Mouse (Mus musculus) G1E (cell line): ENCODE data around the gene Zfand3. TPM values are rescaled to one million over a fixed set of nuclear protein-coding genes. Genes with fewer than 3 reads are reported as not detected.

Source experiments
- ATAC-seq: 2 replicates; pipeline ENCODE4 v1.8.0; 2016; ENCODE audit warnings: mild to moderate bottlenecking; ENCODE audit not compliant: insufficient number of reproducible peaks, poor library complexity, low FRiP score, severe bottlenecking; ENCODE audit errors: extremely low read depth
- DNase-seq: peaks from one replicate; pipeline ENCODE4 v3.0.0; 2012; ENCODE audit warnings: low spot score
- H3K27me3 ChIP-seq: 2 replicates; pipeline ENCODE4 v1.6.1; 2012; ENCODE audit warnings: mild to moderate bottlenecking, low read length, inconsistent platforms; ENCODE audit not compliant: insufficient read depth
- H3K36me3 ChIP-seq: replicated peaks from 2 replicates; pipeline ENCODE3; 2012; ENCODE audit warnings: mild to moderate bottlenecking, inconsistent platforms
- H3K4me1 ChIP-seq: 2 replicates; pipeline ENCODE4 v1.6.1; 2012; ENCODE audit warnings: low read depth, low read length, inconsistent platforms, mixed read lengths; ENCODE audit not compliant: insufficient read depth
- H3K4me3 ChIP-seq: 2 replicates; pipeline ENCODE4 v1.5.1; 2012; ENCODE audit warnings: low read depth, mild to moderate bottlenecking, inconsistent platforms, low read length, moderate library complexity, mixed read lengths
- H3K9me3 ChIP-seq: replicated peaks from 2 replicates; pipeline ENCODE4 v1.6.1; 2012; ENCODE audit warnings: inconsistent platforms
- CTCF ChIP-seq: IDR thresholded peaks from 2 replicates; pipeline ENCODE4 v1.5.1; 2012; ENCODE audit warnings: low read depth, low read length, inconsistent platforms, mixed read lengths
- GATA1 ChIP-seq: IDR thresholded peaks from 2 replicates; pipeline ENCODE4 v1.6.1; 2012; ENCODE audit warnings: borderline replicate concordance, low read length, inconsistent platforms, mixed read lengths
- GATA2 ChIP-seq: IDR thresholded peaks from 2 replicates; pipeline ENCODE4 v1.6.1; 2012; ENCODE audit warnings: low read depth, low read length, inconsistent platforms, borderline replicate concordance
- POLR2AphosphoS5 ChIP-seq: IDR thresholded peaks from 2 replicates; pipeline ENCODE4 v1.6.1; 2012; ENCODE audit warnings: low read depth, low read length, inconsistent platforms; ENCODE audit not compliant: insufficient replicate concordance
- TAL1 ChIP-seq: conservative IDR thresholded peaks from 2 replicates; pipeline ENCODE4 v1.6.1; 2012; ENCODE audit warnings: low read depth, low read length, inconsistent platforms, mixed read lengths
- polyA plus RNA-seq: library from polyadenylated mRNA; stranded (reverse); fragments of >175 nt; gene quantifications from 2 replicates; pipeline ENCODE4 v1.2.3, GENCODE M21; 2012
- total RNA-seq, 2 experiments: library from RNA; stranded (forward) in 1 of 2; stranded (reverse) in 1 of 2; fragments of 200-1000 nt in 1 of 2; fragments of >200 nt in 1 of 2; fragmentation: Nextera tagmentation in 1 of 2; gene quantifications; 2 replicates each; pipeline ENCODE4 v1.2.3; 2014 to 2017

Gene Zfand3
- total and polyA plus RNA-seq, 3 experiments: 17.6 to 93.6 (median 49.2) TPM

GRCm38 (mm10) chr17:30053871-30054270, 49.3 kb downstream of the Zfand3 start:
- DNase-seq (no peak), ATAC-seq (no peak)
- Histone ChIP-seq H3K27me3 (no peaks in the 10 kb centered on the region), H3K4me1 (peaks cover 18% of the 10 kb centered on the region), H3K36me3 (peaks cover 15% of the 10 kb centered on the region), H3K4me3 (no peak overlapping the region), H3K9me3 (no peaks in the 10 kb centered on the region)
- TF ChIP-seq POLR2AphosphoS5: no peak
- TF ChIP-seq TAL1: no peak
- TF ChIP-seq GATA1: no peak
- no peak for TF ChIP-seq GATA2
- no peak for TF ChIP-seq CTCF

DNA sequence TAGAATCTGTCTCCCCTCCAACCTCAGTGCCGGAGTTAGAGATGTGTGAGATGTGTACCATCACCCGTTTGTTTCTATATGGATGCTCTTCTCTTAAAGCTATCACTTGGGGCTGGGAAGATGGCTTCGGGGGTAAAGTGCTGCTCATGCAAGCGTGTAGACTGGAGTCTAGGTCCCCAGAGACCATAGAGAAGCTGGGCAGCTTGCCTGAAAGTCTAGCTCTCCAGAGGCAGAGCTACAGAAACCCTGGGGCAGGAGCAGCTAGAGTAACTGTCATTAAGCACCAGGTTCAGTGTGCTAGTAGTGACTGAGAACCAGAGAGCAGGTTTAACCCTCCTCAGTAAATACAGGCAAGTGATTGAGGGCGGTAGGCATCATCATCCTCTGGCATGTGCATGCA, 51.7 kb downstream of the Zfand3 start:
- Histone ChIP-seq H3K36me3 (peaks cover 17% of the 10 kb centered on the region), H3K4me3 (no peak overlapping the region), H3K27me3 (no peaks in the 10 kb centered on the region), H3K4me1 (peaks cover 16% of the 10 kb centered on the region), H3K9me3 (no peaks in the 10 kb centered on the region)
- no peak for DNase-seq
- ATAC-seq: no peak
- TF ChIP-seq TAL1: no peak
- TF ChIP-seq GATA1: no peak
- TF ChIP-seq GATA2: no peak
- TF ChIP-seq CTCF: no peak
- TF ChIP-seq POLR2AphosphoS5: no peak

DNA sequence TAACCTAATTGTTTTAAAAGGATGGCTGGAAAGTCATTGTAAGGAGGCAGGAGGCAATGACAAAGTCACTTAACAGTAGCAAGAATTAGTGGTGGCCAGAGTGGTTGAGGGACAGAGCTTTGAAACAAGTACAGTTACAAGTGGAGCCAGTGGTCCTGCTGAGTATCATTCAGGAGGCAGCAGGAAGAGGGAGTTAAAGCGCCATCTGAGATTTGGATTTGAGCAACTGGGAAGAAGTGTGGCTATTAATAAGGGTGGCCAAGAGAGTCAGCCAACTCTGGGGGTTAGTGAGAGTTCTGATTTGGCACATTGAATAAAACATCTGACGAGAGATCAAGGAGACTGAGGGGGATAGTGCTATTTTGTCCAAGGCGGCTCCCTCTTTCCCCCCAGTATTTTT, 54.1 kb downstream of the Zfand3 start:
- DNase-seq: no peak

GRCm38 (mm10) chr17:30059066-30059465, 54.5 kb downstream of the Zfand3 start:
- H3K36me3 ChIP-seq: peaks cover 15% of the 10 kb centered on the region
- no peaks in the 10 kb centered on the region for H3K9me3 ChIP-seq
- DNase-seq (no peak), ATAC-seq (no peak)
- no peak for TF ChIP-seq CTCF
- TF ChIP-seq GATA1: no peak
- TF ChIP-seq GATA2: no peak
- TF ChIP-seq POLR2AphosphoS5: no peak
- no peak for TF ChIP-seq TAL1
- H3K4me3 ChIP-seq: no peak overlapping the region
- peaks cover 3% of the 10 kb centered on the region; the same call in 1 of the 2 replicates for H3K4me1 ChIP-seq
- H3K27me3 ChIP-seq: no peaks in the 10 kb centered on the region

More for the DNA sequence above, 54.1 kb downstream of the Zfand3 start:
- Histone ChIP-seq H3K36me3 (peaks cover 17% of the 10 kb centered on the region), H3K27me3 (no peaks in the 10 kb centered on the region), H3K4me3 (no peak overlapping the region), H3K9me3 (no peaks in the 10 kb centered on the region), H3K4me1 (peaks cover 1% of the 10 kb centered on the region; the same call in 1 of the 2 replicates)
- TF ChIP-seq CTCF: no peak
- TF ChIP-seq GATA1: no peak
- TF ChIP-seq TAL1: no peak
- TF ChIP-seq GATA2: no peak
- no peak for TF ChIP-seq POLR2AphosphoS5
- ATAC-seq: no peak

GRCm38 (mm10) chr17:30061100-30061837, 56.7 kb downstream of the Zfand3 start:
- DNase-seq (no peak), ATAC-seq (no peak)
- Histone ChIP-seq H3K4me1 (peaks cover 3% of the 10 kb centered on the region; the same call in 1 of the 2 replicates), H3K36me3 (peaks cover 10% of the 10 kb centered on the region), H3K27me3 (no peaks in the 10 kb centered on the region), H3K9me3 (no peaks in the 10 kb centered on the region), H3K4me3 (no peak overlapping the region)
- TF ChIP-seq GATA2: no peak
- no peak for TF ChIP-seq GATA1
- TF ChIP-seq TAL1: no peak
- no peak for TF ChIP-seq CTCF
- TF ChIP-seq POLR2AphosphoS5: no peak

DNA sequence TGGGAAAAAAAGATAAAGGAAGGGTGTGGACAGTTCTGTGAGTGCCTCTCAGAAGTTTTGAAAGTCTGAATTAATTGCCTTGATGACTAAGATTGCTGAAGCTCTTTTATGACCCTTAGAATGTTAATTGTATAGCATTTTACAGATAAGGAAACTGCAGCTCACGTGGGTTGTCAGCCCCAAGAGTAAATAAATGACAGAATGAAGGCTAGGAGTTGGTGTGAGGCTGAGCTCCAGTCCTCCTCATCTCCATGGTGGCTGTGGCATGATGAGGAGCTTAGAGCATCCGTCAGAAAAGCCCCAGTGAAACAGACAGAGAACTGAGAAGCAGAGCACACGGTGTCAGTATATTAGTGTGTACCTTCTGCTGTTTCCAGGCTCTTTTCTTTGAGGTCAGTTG, 59.3 kb downstream of the Zfand3 start:
- ATAC-seq (no peak), DNase-seq (no peak)
- peaks cover 4% of the 10 kb centered on the region; the same call in 1 of the 2 replicates for H3K9me3 ChIP-seq
- H3K36me3 ChIP-seq: peaks cover 22% of the 10 kb centered on the region
- peaks cover 3% of the 10 kb centered on the region; the same call in 1 of the 2 replicates for H3K4me1 ChIP-seq
- TF ChIP-seq POLR2AphosphoS5: no peak
- no peaks in the 10 kb centered on the region for H3K27me3 ChIP-seq
- H3K4me3 ChIP-seq: no peak overlapping the region
